Mouse (Mus musculus): ENCODE measurements around the gene Nras.
A peak's percentile ranks its signal among the peaks of the same experiment; 100 is the strongest.

The Nras gene

DNA sequence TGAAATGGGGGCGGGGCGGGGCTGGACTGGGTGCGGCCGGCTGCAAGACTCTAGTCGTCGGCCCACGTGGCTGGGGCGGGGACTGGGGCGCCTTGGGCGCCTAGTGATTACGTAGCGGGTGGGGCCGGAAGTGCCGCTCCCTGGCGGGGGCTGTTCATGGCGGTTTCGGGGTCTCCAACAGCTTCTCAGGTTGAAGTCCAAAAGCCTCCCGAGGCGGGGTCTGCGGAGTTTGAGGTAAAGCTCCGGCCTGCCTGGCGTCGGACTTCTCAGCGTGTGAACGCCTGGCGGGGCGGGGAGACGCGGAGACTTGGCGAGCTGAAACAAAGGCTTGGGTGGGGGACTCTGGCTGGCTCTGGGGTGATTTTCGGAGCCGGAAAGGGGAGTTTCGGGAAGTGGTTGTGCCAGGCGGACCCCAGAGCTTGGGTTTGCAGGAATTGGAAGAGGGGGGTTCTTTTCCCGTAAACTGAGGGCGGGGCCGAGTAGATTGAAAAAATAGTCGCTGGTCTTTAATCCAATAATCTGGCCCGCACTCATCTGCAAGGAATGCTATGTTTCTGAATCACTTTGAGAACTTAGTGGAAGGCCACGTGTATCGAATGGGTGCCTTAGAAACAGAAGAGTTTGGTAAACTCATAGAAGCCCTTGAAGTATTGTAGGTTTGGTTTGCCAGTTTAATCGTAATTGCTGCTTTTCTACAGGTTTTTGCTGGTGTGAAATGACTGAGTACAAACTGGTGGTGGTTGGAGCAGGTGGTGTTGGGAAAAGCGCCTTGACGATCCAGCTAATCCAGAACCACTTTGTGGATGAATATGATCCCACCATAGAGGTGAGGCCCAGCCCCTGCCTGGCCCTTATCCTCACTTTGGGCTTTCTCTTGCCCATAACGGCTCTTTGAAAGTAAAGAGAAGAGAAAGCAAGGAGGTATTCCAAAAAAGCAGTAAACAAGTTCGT is at the start of gene Nras:
Nras (plus strand) TSS at position 79 of the 951 bp plus-strand sequence.
- DNase-seq = peak; percentile 94

GRCm38 (mm10) chr3:103017350-103017749 is 40.7 kb upstream of the Nras start:
- DNase-seq = no peak

DNA sequence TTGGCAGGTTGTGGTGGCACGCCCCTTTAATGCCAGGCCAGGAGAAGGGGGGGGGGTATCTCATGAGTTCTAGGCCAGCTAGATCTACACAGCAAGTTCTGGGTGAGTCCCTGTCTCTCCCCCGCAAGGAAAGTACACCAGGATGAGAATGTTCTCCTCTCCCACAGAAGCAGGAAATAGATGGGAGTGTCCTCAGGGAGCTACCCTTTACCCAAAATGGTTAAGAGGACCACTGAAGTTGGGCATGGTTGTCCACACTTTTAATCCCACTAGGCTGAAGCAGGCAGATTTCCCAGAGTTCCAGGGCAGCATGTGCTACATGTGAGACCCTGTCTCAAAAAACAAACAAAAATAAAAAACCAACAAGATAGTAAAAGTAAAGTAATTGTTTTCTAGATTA is 38.6 kb upstream of the Nras start:
- DNase-seq = no peak

GRCm38 (mm10) chr3:103020249-103020942 is 37.7 kb upstream of the Nras start, which contains the start of gene Csde1:
Csde1 (plus strand) TSS chr3:103020426.
- peak; percentile 97 for DNase-seq

DNA sequence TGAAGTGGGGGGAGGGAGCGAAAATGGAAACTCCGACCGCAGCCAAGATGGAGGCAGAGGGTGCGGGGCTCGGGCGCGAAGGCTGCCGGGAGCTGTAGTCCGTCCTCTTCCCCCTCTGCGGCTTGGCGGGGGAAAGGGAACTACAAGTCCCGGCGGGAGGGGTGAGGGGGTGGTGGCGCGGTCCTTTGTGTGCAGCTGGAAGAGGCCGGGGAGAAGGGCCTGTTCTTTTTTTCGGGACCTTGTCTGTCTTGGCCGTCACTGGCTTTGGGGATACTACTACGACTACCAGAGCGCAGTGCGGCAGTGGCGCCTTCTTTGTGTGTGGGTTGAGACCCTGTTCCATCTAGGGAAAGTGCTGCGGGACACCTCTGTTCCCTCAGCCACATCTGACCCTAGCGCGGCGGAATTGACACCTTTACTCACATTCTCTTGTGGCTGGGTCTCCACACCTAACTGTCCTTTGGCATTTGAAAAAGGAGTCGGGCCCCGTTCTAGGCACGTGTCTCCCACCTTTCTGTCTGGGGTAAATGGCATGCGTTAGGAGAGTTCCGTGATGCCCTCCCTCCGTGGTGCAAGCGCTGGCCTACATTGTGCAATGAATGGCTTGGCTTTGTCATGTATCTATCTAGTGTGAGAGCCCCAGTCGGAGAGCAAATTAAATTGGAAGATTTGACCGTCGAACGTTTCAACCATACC is 37.0 kb upstream of the Nras start:
- peak; percentile 92 for DNase-seq

DNA sequence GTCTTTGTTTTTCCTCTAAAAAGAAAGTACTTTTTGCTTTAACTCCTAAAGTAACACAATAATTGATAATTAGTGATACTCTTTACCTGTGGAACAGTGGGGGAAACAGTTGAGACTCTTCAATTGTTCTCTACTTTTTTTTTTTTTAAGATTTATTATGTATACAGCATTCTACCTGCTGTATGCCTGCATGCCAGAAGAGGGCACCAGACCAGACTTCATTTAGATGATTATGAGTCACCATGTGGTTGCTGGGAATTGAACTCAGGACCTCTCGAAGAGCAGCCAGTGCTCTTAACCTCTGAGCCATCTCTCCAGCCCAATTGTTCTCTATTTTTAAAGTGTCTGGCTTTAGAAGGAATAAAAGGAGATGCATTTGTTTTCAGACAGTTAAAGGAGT is 31.9 kb upstream of the Nras start:
- DNase-seq = peak; percentile 25

DNA sequence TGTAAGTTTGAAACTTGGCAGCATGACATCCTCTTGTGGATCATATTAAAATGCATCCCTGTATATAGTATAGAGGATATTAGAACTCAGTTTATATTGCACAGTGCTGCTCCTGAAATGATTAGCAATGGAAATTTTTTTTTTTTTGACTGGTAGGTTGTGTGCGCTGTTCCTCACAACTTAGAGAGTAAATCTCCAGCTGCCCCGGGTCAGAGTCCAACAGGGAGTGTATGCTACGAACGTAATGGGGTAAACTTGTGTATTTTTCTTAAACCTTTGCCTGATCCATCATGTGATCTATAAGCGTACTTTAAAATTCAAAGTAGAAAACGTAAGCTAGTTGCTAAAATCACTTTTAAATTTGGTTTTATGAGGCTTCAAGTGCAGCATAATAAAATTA is 17.8 kb upstream of the Nras start:
- no peak for DNase-seq

GRCm38 (mm10) chr3:103040861-103041379 is 17.2 kb upstream of the Nras start:
- no peak for DNase-seq

- DNase-seq = no peak
Observed at GRCm38 (mm10) chr3:103056016-103056595, 2.0 kb upstream of the Nras start.

DNA sequence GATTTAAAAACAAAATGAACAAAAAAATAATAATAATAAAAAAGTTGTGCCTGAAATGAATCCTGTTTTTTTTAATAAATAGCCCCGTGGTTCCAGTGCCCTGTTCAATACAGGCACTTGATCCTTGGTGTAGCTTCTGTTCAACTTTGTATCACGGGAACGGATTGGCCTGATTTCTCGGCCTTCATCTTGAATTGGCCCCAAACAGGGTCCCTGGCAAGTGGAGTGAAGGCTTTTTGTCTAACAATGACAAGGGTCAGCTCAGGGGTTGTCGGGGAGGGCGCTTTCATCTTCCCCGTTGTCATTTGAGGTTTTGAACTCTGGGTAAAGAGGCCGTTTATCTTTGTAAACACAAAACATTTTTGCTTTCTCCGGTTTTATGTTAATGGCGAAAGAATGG is 333 bp upstream of the Nras start:
- DNase-seq = no peak

GRCm38 (mm10) chr3:103066927-103067326 is 8.8 kb downstream of the Nras start:
- no peak for DNase-seq

GRCm38 (mm10) chr3:103068971-103069370 is 10.9 kb downstream of the Nras start:
- no peak for DNase-seq

DNA sequence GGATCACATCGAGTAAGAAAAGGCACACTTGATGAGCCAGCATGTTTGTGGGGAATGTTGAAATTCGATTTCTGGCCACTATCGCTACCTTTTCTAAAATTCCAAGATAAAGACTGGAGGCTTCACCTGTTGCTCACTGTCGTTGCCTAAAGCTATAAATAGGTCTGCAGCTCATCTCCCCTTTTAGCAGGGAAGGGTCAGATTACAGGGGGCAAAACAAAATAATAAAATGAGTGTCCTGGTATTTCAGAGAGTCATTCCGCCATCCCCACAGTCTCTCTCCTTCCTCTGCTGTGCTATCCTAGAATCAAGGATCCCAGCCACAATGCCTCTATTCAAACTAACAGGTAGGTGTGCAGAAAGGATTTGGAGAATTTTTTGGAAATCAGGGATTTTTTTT is 15.7 kb downstream of the Nras start, which contains the start of gene Ampd1:
Ampd1 (plus strand) TSS at position 244 of the 400 bp plus-strand sequence.
- DNase-seq = no peak

DNA sequence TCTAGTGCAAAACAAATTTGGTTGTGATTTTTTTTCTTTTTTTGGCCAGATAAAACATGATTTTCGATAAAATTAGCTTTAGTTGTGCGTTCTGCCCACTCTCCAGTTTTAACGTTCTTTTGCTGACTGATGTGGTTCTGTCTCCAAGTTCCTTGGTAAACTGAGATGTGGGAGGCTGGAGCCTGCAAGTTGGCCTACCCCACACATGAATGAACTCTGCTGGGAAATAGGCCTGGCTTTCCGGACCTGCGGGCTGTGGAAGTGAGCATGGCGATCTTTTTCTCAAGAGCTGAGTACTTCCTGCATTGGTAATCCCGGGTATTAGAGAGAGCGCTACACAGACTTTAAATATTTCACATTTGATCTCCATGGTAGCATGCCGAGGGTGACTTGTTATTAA is 17.8 kb downstream of the Nras start:
- no peak for DNase-seq

DNA sequence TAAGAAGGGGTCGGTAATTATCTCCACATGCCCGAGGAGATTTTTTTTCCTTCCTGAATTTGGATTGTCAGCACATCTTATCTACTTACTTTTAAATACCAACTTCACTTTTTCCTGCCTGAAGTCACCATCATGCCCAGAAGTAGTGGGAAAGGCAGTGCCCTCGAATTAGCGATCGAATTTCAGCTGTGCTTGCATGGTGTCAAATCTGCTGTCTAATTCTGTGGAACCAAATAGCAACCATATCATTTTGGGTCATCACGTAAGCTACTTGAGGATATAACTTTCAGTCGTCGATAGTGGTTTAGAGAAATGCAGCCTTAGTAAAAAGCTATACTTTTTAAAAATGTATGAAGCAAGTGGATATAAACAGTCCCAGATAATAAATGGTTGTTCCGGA is 18.4 kb downstream of the Nras start:
- no peak for DNase-seq

DNA sequence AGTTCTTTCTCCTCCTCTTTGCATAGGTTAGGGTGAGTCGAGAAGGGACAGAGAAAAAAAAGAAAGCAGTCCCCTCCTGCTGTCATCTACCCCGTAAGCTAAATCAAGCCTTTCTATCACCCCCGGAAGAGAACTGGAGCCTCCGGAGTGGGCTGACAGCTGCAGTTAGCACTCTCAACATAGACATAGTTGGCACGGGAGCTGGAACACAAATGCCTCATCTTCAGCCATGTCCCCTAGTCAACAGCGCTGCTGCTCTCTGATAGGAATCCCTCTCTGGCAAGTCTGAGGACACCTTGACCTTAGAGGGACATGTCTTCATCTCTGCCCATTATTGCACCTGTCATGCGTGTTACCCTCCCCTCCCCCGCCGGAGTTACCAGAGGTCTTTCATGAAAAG is 21.2 kb downstream of the Nras start:
- no peak for DNase-seq

DNA sequence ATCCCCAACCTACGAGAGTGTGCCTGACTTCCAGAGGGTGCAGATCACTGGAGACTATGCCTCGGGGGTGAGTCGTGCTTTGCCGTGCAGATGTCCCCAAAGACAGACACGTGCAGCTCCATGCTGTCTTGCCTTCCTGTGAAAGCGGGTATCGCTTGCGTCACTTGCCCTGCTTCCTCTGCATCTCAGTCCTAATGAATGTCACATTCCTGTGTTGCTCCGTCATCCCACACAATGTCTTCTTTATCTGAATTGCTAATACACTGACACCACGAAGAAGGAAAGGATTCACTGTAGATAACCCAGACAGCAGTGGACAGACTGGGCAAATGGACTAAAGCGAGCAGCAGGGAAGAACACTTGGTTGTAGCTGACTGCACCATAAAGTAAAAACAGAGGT is 23.0 kb downstream of the Nras start:
- DNase-seq = no peak

GRCm38 (mm10) chr3:103081861-103082453 is 23.9 kb downstream of the Nras start:
- DNase-seq = no peak

- no peak for DNase-seq
Observed at GRCm38 (mm10) chr3:103082761-103083160, 24.7 kb downstream of the Nras start.

DNA sequence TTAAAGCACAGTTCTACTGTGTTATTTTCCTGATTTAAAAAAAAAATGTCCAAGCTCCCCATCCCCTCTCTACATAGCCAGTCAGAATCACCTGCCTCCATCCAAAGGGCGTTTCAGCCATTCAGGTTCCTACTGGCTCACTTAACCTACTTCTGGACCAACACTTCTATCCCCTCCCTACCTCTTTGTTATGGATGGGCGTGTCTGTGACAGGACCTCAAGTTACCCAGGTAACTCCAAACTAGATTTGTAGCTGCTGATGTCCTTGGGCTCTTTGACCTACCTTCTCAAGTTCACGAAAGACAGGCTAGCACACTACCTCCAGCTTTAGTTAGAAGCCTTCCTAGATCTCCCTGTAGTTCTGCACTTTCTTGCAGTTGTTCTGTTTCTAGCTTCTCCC is 27.9 kb downstream of the Nras start:
- DNase-seq = no peak

GRCm38 (mm10) chr3:103091753-103092152 is 33.7 kb downstream of the Nras start:
- DNase-seq = no peak

DNA sequence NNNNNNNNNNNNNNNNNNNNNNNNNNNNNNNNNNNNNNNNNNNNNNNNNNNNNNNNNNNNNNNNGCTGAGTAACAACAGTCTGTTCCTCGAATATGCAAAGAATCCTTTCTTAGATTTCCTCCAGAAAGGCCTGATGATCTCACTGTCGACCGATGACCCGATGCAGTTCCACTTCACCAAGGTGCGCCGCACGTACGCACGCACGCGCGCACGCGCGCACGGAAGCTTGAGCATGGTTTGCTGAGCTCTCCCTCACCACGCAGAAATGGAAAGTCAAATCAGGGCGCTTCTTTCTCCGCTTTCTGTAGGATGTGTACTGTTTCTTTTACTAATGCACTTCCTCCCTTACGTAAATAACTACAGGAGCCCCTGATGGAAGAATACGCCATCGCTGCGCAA is 40.6 kb downstream of the Nras start:
- DNase-seq = no peak

Data from liver (tissue).